ENCODE assay signal across 26 mouse cellular contexts in genomic region chr12:5322444-5323087, GRCm38 (mm10).
"Had no signal": no experiment of that assay in that cellular context is flagged by ENCODE, and none has a peak within 500 bp of the region (broad histone marks: within the 10 kb centered on the region; RNA-seq: fewer than 3 reads in every experiment).

No protein-coding gene starts in this region.

- H3K9ac ChIP-seq: heart, embryonic 12.5 days; hindbrain, embryonic 13.5 days; intestine, embryonic 15.5 days; limb, embryonic 12.5 days; liver, embryonic 13.5 days had no signal

- H3K4me3 ChIP-seq: gastrocnemius, adult 2 months; heart, adult 2 months; heart, embryonic 10.5 days; heart, embryonic 12.5 days; hindbrain, embryonic 10.5 days; hindbrain, embryonic 13.5 days; intestine, embryonic 15.5 days; layer of hippocampus, adult 2 months; left cerebral cortex, adult 2 months; limb, embryonic 10.5 days; limb, embryonic 12.5 days; liver, embryonic 13.5 days had no signal

- H3K9me3 ChIP-seq: heart, embryonic 10.5 days; heart, embryonic 12.5 days; hindbrain, embryonic 10.5 days; hindbrain, embryonic 13.5 days; intestine, embryonic 15.5 days; limb, embryonic 12.5 days; liver, embryonic 13.5 days had no signal

- DNase-seq: gastrocnemius, adult 2 months; gastrocnemius, postnatal 10 days; gastrocnemius, postnatal 25 days; heart, adult 2 months; heart, postnatal 10 days; heart, postnatal 4 days; kidney, adult 18-20 months; kidney, adult 8-10 months; kidney, postnatal 10 days; kidney, postnatal 25 days; kidney, postnatal 4 days; liver; liver, embryonic 13.5 days had no signal

- H3K4me2 ChIP-seq: heart, embryonic 12.5 days; hindbrain, embryonic 13.5 days; intestine, embryonic 15.5 days; limb, embryonic 12.5 days; liver, embryonic 11.5 days; liver, embryonic 13.5 days had no signal

- H3K36me3 ChIP-seq: heart, embryonic 10.5 days; heart, embryonic 12.5 days; hindbrain, embryonic 10.5 days; hindbrain, embryonic 13.5 days; intestine, embryonic 15.5 days; limb, embryonic 10.5 days; limb, embryonic 12.5 days; liver, embryonic 13.5 days had no signal

- H3K4me1 ChIP-seq: liver, embryonic 13.5 days had no signal

- H3K27ac ChIP-seq: gastrocnemius, adult 2 months; heart, adult 2 months; heart, embryonic 10.5 days; hindbrain, embryonic 10.5 days; hindbrain, embryonic 13.5 days; intestine, embryonic 15.5 days; layer of hippocampus, adult 2 months; left cerebral cortex, adult 2 months; limb, embryonic 10.5 days; limb, embryonic 12.5 days; liver, embryonic 13.5 days had no signal

- ATAC-seq: hindbrain, embryonic 16.5 days; inflammation-experienced regulatory T-cells, adult 6 months; intestine, embryonic 15.5 days; intestine, postnatal 0 days had no signal

- H3K27me3 ChIP-seq: heart, embryonic 12.5 days; hindbrain, embryonic 13.5 days; intestine, embryonic 15.5 days; limb, embryonic 12.5 days; liver, embryonic 13.5 days had no signal
